Mouse (Mus musculus) CH12.LX (cell line): Measurements from ENCODE around the gene Pomt2.

ENCODE experiments used
- CTCF ChIP-seq, 2 experiments: IDR thresholded peaks in 1 of 2; conservative IDR thresholded peaks in 1 of 2; 2 replicates each; pipeline ENCODE4 v1.5.1; 2011 to 2012; ENCODE audit warnings: low read depth in 2 of 2, low read length in 2 of 2, improper control_type of control experiment in 1 of 2, inconsistent platforms in 1 of 2, mild to moderate bottlenecking in 1 of 2, moderate library complexity in 1 of 2
- EP300 ChIP-seq: IDR thresholded peaks from 2 replicates; pipeline ENCODE4 v1.6.1; 2011; ENCODE audit warnings: low read length, improper control_type of control experiment
- POLR2A ChIP-seq: IDR thresholded peaks from 2 replicates; pipeline ENCODE4 v1.6.1; 2011; ENCODE audit warnings: low read depth, mild to moderate bottlenecking, improper control_type of control experiment, low read length
- POLR2AphosphoS2 ChIP-seq: IDR thresholded peaks from 2 replicates; pipeline ENCODE4 v1.6.1; 2011; ENCODE audit warnings: low read depth, low read length, improper control_type of control experiment
- ZMIZ1 ChIP-seq: IDR thresholded peaks from 2 replicates; pipeline ENCODE4 v1.6.1; 2012; ENCODE audit warnings: low read depth, mild to moderate bottlenecking, inconsistent platforms, low read length, improper control_type of control experiment

GRCm38 (mm10) chr12:87148136-87148535 lies 368 bp upstream of the Pomt2 start:
- TF ChIP-seq ZMIZ1 (no peak), CTCF (conservative IDR thresholded peaks at IDR 0.05 in 1 of 2, IDR thresholded peaks at IDR 0.05 in 1 of 2; ENCODE audit: low read depth in 2 of 2, low read length in 2 of 2) (no peak), EP300 (no peak), POLR2AphosphoS2 (no peak), POLR2A (no peak)
